Mouse (Mus musculus) liver, embryonic 14.5 days (tissue): Measurements from ENCODE around the gene Olfr312. TPM values are rescaled to one million over a fixed set of nuclear protein-coding genes. Genes with fewer than 3 reads are reported as not detected.
A peak's percentile ranks its signal among the peaks of the same experiment; 100 is the strongest.

Experiments
- ATAC-seq: fragments of 200-750 bp; cut with Nextera tagmentation; 2 replicates; pipeline ENCODE4 v1.8.0; 2017; ENCODE audit warnings: moderate number of reproducible peaks, mild to moderate bottlenecking, moderate library complexity; ENCODE audit not compliant: insufficient read depth
- DNase-seq, 3 experiments: peaks; one replicate each; pipeline ENCODE4 v3.0.0-alpha.2; 2012 to 2013; ENCODE audit warnings: low read depth in 3 of 3, low spot score in 3 of 3
- H3K27ac ChIP-seq: fragments of 300-500 bp; sonication (generic); 2 replicates; pipeline ENCODE4 v1.5.1; 2014; ENCODE audit warnings: moderate library complexity, mild to moderate bottlenecking, control low read depth, inconsistent platforms
- H3K27me3 ChIP-seq: fragments of 300-500 bp; sonication (generic); 2 replicates; pipeline ENCODE4 v1.6.1; 2014; ENCODE audit warnings: mild to moderate bottlenecking, low read length, moderate library complexity; ENCODE audit not compliant: control insufficient read depth, insufficient read depth
- H3K36me3 ChIP-seq: fragments of 300-500 bp; sonication (generic); replicated peaks from 2 replicates; pipeline ENCODE4 v1.6.1; 2014; ENCODE audit warnings: low read depth; ENCODE audit not compliant: control insufficient read depth, insufficient read depth
- H3K4me1 ChIP-seq, 2 experiments: fragments of 200-500 bp in 1 of 2; fragments of 300-500 bp in 1 of 2; sonication (generic) in 1 of 2; replicated peaks; 2 replicates each; pipeline ENCODE4 v1.6.1; 2012 to 2014; ENCODE audit warnings: antibody characterized with exemption in 1 of 2, inconsistent platforms in 1 of 2, low read length in 1 of 2; ENCODE audit not compliant: control insufficient read depth in 2 of 2, insufficient read depth in 2 of 2
- H3K4me2 ChIP-seq: fragments of 300-500 bp; sonication (generic); 2 replicates; pipeline ENCODE4 v1.6.1; 2014; ENCODE audit warnings: low read depth, mild to moderate bottlenecking, control low read depth, moderate library complexity
- H3K4me3 ChIP-seq, 2 experiments: fragments of 200-500 bp in 1 of 2; fragments of 300-500 bp in 1 of 2; sonication (generic) in 1 of 2; 2 replicates each; pipeline ENCODE4 v1.5.1; 2012 to 2014; ENCODE audit warnings: low read depth in 2 of 2, low read length in 2 of 2, mild to moderate bottlenecking in 2 of 2, control low read depth in 1 of 2, inconsistent platforms in 1 of 2, moderate library complexity in 1 of 2; ENCODE audit not compliant: insufficient read depth in 1 of 2
- H3K9ac ChIP-seq: fragments of 300-500 bp; sonication (generic); replicated peaks from 2 replicates; pipeline ENCODE4 v1.6.1; 2014; ENCODE audit warnings: mild to moderate bottlenecking, control low read depth, moderate library complexity
- H3K9me3 ChIP-seq: fragments of 300-500 bp; sonication (generic); 2 replicates; pipeline ENCODE4 v1.6.1; 2016; ENCODE audit warnings: low read length, mixed read lengths; ENCODE audit not compliant: control insufficient read depth
- CTCF ChIP-seq: IDR thresholded peaks from 2 replicates; pipeline ENCODE4 v1.5.1; 2016; ENCODE audit warnings: antibody characterized with exemption, low read depth, control low read depth
- EP300 ChIP-seq: IDR thresholded peaks from 2 replicates; pipeline ENCODE4 v1.6.1; 2016; ENCODE audit warnings: antibody characterized with exemption, low read depth
- WGBS: fragments of 180-500 bp; shearing (Covaris S2); extraction: QIAGEN DNeasy Blood & Tissue Kit; methylation state at CpG from one replicate; pipeline ENCODE4 v1.1.7; 2014; ENCODE audit not compliant: insufficient replicate concordance; 5-methylcytosine and 5-hydroxymethylcytosine counted together
- polyA plus RNA-seq, 2 experiments: library from polyadenylated mRNA; depleted of rRNA in 1 of 2; stranded (reverse) in 1 of 2; unstranded in 1 of 2; fragments of >200 nt; fragmentation: Nextera tagmentation in 1 of 2; extraction: Ambion mirVana in 1 of 2; gene quantifications; 2 replicates each; pipeline versions ENCODE4 v1.2.1 to v1.2.3; 2012 to 2014

Gene Olfr312
- polyA plus RNA-seq, 2 experiments: not detected

- 20% methylated on average over 9 of the region's 9 CpGs for WGBS
- ATAC-seq: 0 out of 2 replicates have a peak, but pooled peaks have one; percentile 4
- no peak for DNase-seq
Observed at GRCm38 (mm10) chr11:58847636-58848035, 18.6 kb downstream of the Olfr312 start.

DNA sequence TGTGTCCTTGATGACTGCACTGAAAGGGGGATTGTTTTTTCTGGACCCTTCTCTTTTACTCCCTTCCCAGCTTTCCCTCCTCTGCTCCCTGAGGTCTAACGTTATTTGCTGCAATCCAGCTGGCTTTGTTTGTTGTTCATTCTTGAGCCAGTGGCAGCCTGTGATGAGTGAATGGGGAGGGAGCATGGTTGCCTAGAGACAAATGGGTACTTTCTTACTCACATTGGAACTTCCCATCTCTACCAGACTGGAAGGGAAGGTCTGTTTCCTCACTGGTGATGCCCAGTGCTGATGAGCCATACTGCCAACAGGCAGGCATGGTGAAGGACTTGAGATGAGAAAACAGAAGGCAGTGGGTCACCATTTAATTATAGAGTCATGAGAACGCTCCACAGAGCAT lies 20.7 kb downstream of the Olfr312 start:
- ATAC-seq (no peak), DNase-seq (no peak)
- peaks cover 5 to 8% of the 10 kb centered on the region in 2 experiments for H3K4me1 ChIP-seq
- H3K4me2 ChIP-seq: no peak overlapping the region
- TF ChIP-seq EP300 (no peak), CTCF (no peak)
- no peak overlapping the region for H3K4me3 ChIP-seq
- no peaks in the 10 kb centered on the region for H3K36me3 ChIP-seq
- no peak overlapping the region for H3K9ac ChIP-seq
- WGBS: 66% methylated on average over 2 of the region's 2 CpGs
- H3K27ac ChIP-seq: no peak overlapping the region
- H3K9me3 ChIP-seq: no peaks in the 10 kb centered on the region
- H3K27me3 ChIP-seq: no peaks in the 10 kb centered on the region

More at GRCm38 (mm10) chr11:58847636-58848035, 18.6 kb downstream of the Olfr312 start:
- Histone ChIP-seq H3K4me1 (peaks cover 5 to 8% of the 10 kb centered on the region in 2 experiments), H3K36me3 (no peaks in the 10 kb centered on the region), H3K4me3 (peak overlapping the region; percentile 60 to 78), H3K27me3 (no peaks in the 10 kb centered on the region), H3K9me3 (no peaks in the 10 kb centered on the region), H3K27ac (no peak overlapping the region), H3K9ac (peak overlapping the region; percentile 76), H3K4me2 (peak overlapping the region; percentile 73)
- TF ChIP-seq EP300 (no peak), CTCF (no peak)

DNA sequence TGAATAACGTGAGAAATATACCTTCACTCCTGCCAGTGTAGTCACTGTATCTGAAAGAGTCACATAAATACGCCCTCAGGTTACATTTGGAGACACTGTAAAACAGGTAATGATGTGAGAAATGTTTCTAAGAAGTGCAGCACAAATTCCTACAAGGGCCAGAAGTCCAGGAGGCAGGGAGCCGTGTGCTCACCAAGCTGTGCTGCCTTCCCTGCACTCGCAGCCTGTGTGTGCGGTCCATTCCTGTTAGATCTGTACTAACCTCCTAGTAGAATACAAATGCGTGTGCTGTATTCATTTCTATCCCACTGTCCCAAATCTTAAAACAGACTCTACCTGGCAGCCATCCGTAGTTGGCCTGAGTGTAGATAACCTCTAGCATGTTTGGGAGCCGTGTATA lies 31.7 kb downstream of the Olfr312 start:
- Histone ChIP-seq H3K27ac (no peak overlapping the region), H3K36me3 (peaks cover 24% of the 10 kb centered on the region), H3K4me2 (no peak overlapping the region), H3K9ac (no peak overlapping the region), H3K27me3 (no peaks in the 10 kb centered on the region), H3K9me3 (peaks cover 6% of the 10 kb centered on the region; the same call in 1 of the 2 replicates), H3K4me1 (no peaks in the 10 kb centered on the region), H3K4me3 (no peak overlapping the region)
- no peak for DNase-seq
- ATAC-seq: no peak
- 84% methylated on average over 8 of the region's 8 CpGs for whole genome bisulfite sequencing
- TF ChIP-seq CTCF (no peak), EP300 (no peak)

DNA sequence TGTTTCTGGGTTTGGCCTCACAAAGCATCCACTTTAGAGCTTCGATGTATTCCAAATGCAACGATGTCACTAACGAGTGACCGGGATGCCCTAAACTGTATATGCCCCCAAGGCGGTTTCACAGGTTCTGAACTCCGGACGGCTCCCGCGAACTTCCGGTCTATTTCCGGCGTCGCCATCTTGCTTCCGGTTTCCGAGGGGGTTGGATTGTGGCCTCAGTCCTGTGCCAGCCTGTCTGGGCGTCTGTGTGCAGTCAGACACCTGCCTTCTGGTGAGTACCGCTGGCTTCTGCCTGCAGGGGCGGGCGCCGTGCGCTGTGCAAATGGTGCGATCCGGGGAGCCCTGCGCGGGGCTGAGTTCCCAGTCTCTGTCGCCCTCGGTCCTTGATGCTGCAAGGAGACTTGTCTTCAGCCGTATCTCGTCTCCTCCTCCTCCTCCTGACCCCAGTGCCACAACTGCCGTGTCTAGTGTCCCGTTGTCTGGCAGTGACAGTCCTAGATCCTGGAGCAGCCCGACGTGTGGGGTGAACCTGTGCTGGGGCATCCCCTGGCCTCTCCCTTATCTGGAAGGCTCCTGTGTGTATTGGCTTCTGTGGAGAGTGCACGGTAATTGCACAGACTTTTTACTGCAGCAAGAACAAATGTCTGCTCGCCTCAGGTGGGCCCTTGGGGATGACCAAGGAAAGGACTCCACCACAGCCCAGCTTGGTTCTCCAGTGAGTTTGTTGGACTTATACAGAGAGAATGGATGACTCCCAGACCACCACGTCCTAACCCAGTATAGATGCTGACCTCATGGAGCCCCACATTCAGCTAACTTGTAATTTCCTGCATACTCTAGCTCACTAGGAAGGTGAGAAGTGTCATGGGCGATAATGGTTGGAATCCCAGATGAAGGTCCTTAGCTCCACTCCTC lies 38.3 kb downstream of the Olfr312 start, which contains the start of gene 2810021J22Rik:
Gene 2810021J22Rik (plus strand): TSS at position 178 of the 915 bp plus-strand sequence.
- H3K27me3 ChIP-seq: no peaks in the 10 kb centered on the region
- H3K27ac ChIP-seq: peak within 1 kb of the TSS; percentile 72
- peaks cover 6 to 8% of the 10 kb centered on the region in 2 experiments; a peak in 2 of 4 replicates for H3K4me1 ChIP-seq
- peak within 1 kb of the TSS; percentile 70 for H3K4me2 ChIP-seq
- no peaks in the 10 kb centered on the region for H3K36me3 ChIP-seq
- TF ChIP-seq CTCF: peak; percentile 61
- TF ChIP-seq EP300: no peak
- no peaks in the 10 kb centered on the region for H3K9me3 ChIP-seq
- H3K9ac ChIP-seq: peak within 1 kb of the TSS; percentile 83
- 2% methylated on average over 37 of the region's 37 CpGs for WGBS
- DNase-seq: peak; percentile 69 to 76 (median 73)
- H3K4me3 ChIP-seq: peak within 1 kb of the TSS; percentile 80 to 95
- ATAC-seq: peak; percentile 88

- no peak for TF ChIP-seq CTCF
- TF ChIP-seq EP300: no peak
- H3K27ac ChIP-seq: no peak overlapping the region
- DNase-seq (no peak), ATAC-seq (no peak)
- WGBS: 66% methylated on average over 6 of the region's 6 CpGs
- no peaks in the 10 kb centered on the region for H3K9me3 ChIP-seq
- peak overlapping the region; percentile 80 to 95 for H3K4me3 ChIP-seq
- H3K4me1 ChIP-seq: peaks cover 6 to 8% of the 10 kb centered on the region in 2 experiments; a peak in 2 of 4 replicates
- no peaks in the 10 kb centered on the region for H3K36me3 ChIP-seq
- peak overlapping the region; percentile 70 for H3K4me2 ChIP-seq
- H3K9ac ChIP-seq: peak overlapping the region; percentile 83
- no peaks in the 10 kb centered on the region for H3K27me3 ChIP-seq
Observed at GRCm38 (mm10) chr11:58867954-58868330, 38.9 kb downstream of the Olfr312 start.
